Mouse (Mus musculus) kidney, embryonic 15.5 days (tissue): ENCODE measurements around the gene Btbd9. TPM values are rescaled to one million over a fixed set of nuclear protein-coding genes. Genes with fewer than 3 reads are reported as not detected.

Experiments
- ATAC-seq: fragments of 200-750 bp; cut with Nextera tagmentation; replicated peaks from 2 replicates; pipeline ENCODE4 v1.8.0; 2017; ENCODE audit warnings: moderate TSS enrichment; ENCODE audit not compliant: low FRiP score
- H3K27ac ChIP-seq: fragments of 300-500 bp; sonication (generic); 2 replicates; pipeline ENCODE4 v1.5.1; 2015; ENCODE audit warnings: mild to moderate bottlenecking, inconsistent platforms
- H3K27me3 ChIP-seq: fragments of 300-500 bp; sonication (generic); 2 replicates; pipeline ENCODE4 v1.6.1; 2015; ENCODE audit warnings: inconsistent platforms
- H3K36me3 ChIP-seq: fragments of 300-500 bp; sonication (generic); 2 replicates; pipeline ENCODE4 v1.6.1; 2015; ENCODE audit warnings: inconsistent platforms
- H3K4me1 ChIP-seq: fragments of 300-500 bp; sonication (generic); 2 replicates; pipeline ENCODE4 v1.6.1; 2015; ENCODE audit warnings: inconsistent platforms
- H3K4me2 ChIP-seq: fragments of 300-500 bp; sonication (generic); 2 replicates; pipeline ENCODE4 v1.6.1; 2015; ENCODE audit warnings: moderate library complexity, mild to moderate bottlenecking, inconsistent platforms
- H3K4me3 ChIP-seq: fragments of 300-500 bp; sonication (generic); replicated peaks from 2 replicates; pipeline ENCODE4 v1.5.1; 2015; ENCODE audit warnings: mild to moderate bottlenecking, inconsistent platforms
- H3K9ac ChIP-seq: fragments of 300-500 bp; sonication (generic); 2 replicates; pipeline ENCODE4 v1.6.1; 2015; ENCODE audit warnings: mild to moderate bottlenecking, inconsistent platforms
- H3K9me3 ChIP-seq: fragments of 300-500 bp; sonication (generic); replicated peaks from 2 replicates; pipeline ENCODE4 v1.6.1; 2016; ENCODE audit warnings: inconsistent platforms
- WGBS: fragments of 180-500 bp; shearing (Covaris S2); methylation state at CpG from one replicate; pipeline ENCODE4 v1.1.7; 2015; ENCODE audit warnings: mixed read lengths; 5-methylcytosine and 5-hydroxymethylcytosine counted together
- polyA plus RNA-seq: library from polyadenylated mRNA; unstranded; fragments of >200 nt; fragmentation: Nextera tagmentation; extraction: Ambion mirVana; gene quantifications from 2 replicates; pipeline ENCODE4 v1.2.1, GENCODE M21; 2015

Gene Btbd9
- polyA plus RNA-seq, 1 experiment from 2014 or later: 57.8 TPM

- ATAC-seq: no peak
- peaks cover 70% of the 10 kb centered on the region for H3K36me3 ChIP-seq
- no peaks in the 10 kb centered on the region for H3K9me3 ChIP-seq
- H3K27me3 ChIP-seq: no peaks in the 10 kb centered on the region
- H3K4me3 ChIP-seq: no peak overlapping the region
- no peak overlapping the region for H3K9ac ChIP-seq
- 54% methylated on average over 6 of the region's 6 CpGs for WGBS
- H3K4me1 ChIP-seq: peaks cover 8% of the 10 kb centered on the region; the same call in 1 of the 2 replicates
- no peak overlapping the region for H3K27ac ChIP-seq
- H3K4me2 ChIP-seq: no peak overlapping the region
Observed at GRCm38 (mm10) chr17:30594846-30595245, 18.6 kb upstream of the Btbd9 start.

GRCm38 (mm10) chr17:30594407-30594806 lies 18.1 kb upstream of the Btbd9 start:
- Histone ChIP-seq H3K4me3 (no peak overlapping the region), H3K36me3 (peaks cover 66% of the 10 kb centered on the region), H3K4me1 (peaks cover 8% of the 10 kb centered on the region; the same call in 1 of the 2 replicates), H3K27me3 (no peaks in the 10 kb centered on the region), H3K27ac (no peak overlapping the region), H3K9ac (no peak overlapping the region), H3K4me2 (no peak overlapping the region), H3K9me3 (no peaks in the 10 kb centered on the region)
- no peak for ATAC-seq
- 65% methylated on average over 5 of the region's 5 CpGs for WGBS

GRCm38 (mm10) chr17:30590417-30591198 lies 14.3 kb upstream of the Btbd9 start:
- Histone ChIP-seq H3K9ac (no peak overlapping the region), H3K4me2 (no peak overlapping the region), H3K4me3 (no peak overlapping the region), H3K9me3 (no peaks in the 10 kb centered on the region), H3K27me3 (no peaks in the 10 kb centered on the region), H3K36me3 (peaks cover 32% of the 10 kb centered on the region), H3K27ac (0 out of 2 replicates have a peak overlapping the region, but pooled peaks have one; percentile 5), H3K4me1 (peaks cover 8% of the 10 kb centered on the region; the same call in 1 of the 2 replicates)
- WGBS: 48% methylated on average over 17 of the region's 17 CpGs
- ATAC-seq: peak; percentile 46; the same call in 1 of the 2 replicates

- no peak overlapping the region for H3K9ac ChIP-seq
- H3K36me3 ChIP-seq: no peaks in the 10 kb centered on the region
- ATAC-seq: no peak
- H3K4me1 ChIP-seq: no peaks in the 10 kb centered on the region
- H3K27me3 ChIP-seq: no peaks in the 10 kb centered on the region
- no peaks in the 10 kb centered on the region for H3K9me3 ChIP-seq
- no peak overlapping the region for H3K4me2 ChIP-seq
- 78% methylated on average over 2 of the region's 2 CpGs for WGBS
- H3K4me3 ChIP-seq: no peak overlapping the region
- no peak overlapping the region for H3K27ac ChIP-seq
Observed at GRCm38 (mm10) chr17:30583258-30584001, 7.1 kb upstream of the Btbd9 start.

GRCm38 (mm10) chr17:30582313-30582712 lies 6.0 kb upstream of the Btbd9 start:
- no peaks in the 10 kb centered on the region for H3K27me3 ChIP-seq
- H3K36me3 ChIP-seq: no peaks in the 10 kb centered on the region
- no peak overlapping the region for H3K27ac ChIP-seq
- H3K9me3 ChIP-seq: no peaks in the 10 kb centered on the region
- no peak overlapping the region for H3K4me3 ChIP-seq
- ATAC-seq: no peak
- H3K4me1 ChIP-seq: no peaks in the 10 kb centered on the region
- 87% methylated on average over 3 of the region's 3 CpGs for WGBS
- H3K4me2 ChIP-seq: no peak overlapping the region
- H3K9ac ChIP-seq: no peak overlapping the region

GRCm38 (mm10) chr17:30581201-30581600 lies 4.9 kb upstream of the Btbd9 start:
- no peak overlapping the region for H3K9ac ChIP-seq
- peaks cover 6% of the 10 kb centered on the region for H3K4me1 ChIP-seq
- no peaks in the 10 kb centered on the region for H3K36me3 ChIP-seq
- H3K9me3 ChIP-seq: no peaks in the 10 kb centered on the region
- no peak overlapping the region for H3K4me2 ChIP-seq
- no peak overlapping the region for H3K4me3 ChIP-seq
- WGBS: 88% methylated on average over 6 of the region's 6 CpGs
- H3K27ac ChIP-seq: no peak overlapping the region
- no peaks in the 10 kb centered on the region for H3K27me3 ChIP-seq
- ATAC-seq: no peak

GRCm38 (mm10) chr17:30580781-30581180 lies 4.5 kb upstream of the Btbd9 start:
- ATAC-seq: no peak
- Histone ChIP-seq H3K4me3 (no peak overlapping the region), H3K4me1 (peaks cover 6% of the 10 kb centered on the region), H3K27me3 (no peaks in the 10 kb centered on the region), H3K4me2 (no peak overlapping the region), H3K9me3 (no peaks in the 10 kb centered on the region), H3K9ac (no peak overlapping the region), H3K27ac (no peak overlapping the region), H3K36me3 (no peaks in the 10 kb centered on the region)
- 63% methylated on average over 1 of the region's 1 CpGs for WGBS

GRCm38 (mm10) chr17:30576946-30577345 lies 658 bp upstream of the Btbd9 start:
- Histone ChIP-seq H3K9me3 (no peaks in the 10 kb centered on the region), H3K4me1 (peaks cover 22% of the 10 kb centered on the region), H3K27me3 (no peaks in the 10 kb centered on the region), H3K27ac (no peak overlapping the region), H3K9ac (peak overlapping the region; percentile 63), H3K4me3 (peak overlapping the region; percentile 92), H3K4me2 (peak overlapping the region; percentile 85), H3K36me3 (no peaks in the 10 kb centered on the region)
- 55% methylated on average over 12 of the region's 12 CpGs for WGBS
- no peak for ATAC-seq

GRCm38 (mm10) chr17:30575121-30575904 lies 975 bp downstream of the Btbd9 start:
- H3K4me2 ChIP-seq: peak overlapping the region; percentile 85
- 0 out of 2 replicates have a peak, but pooled peaks have one; percentile 12 for ATAC-seq
- peak overlapping the region; percentile 63 for H3K9ac ChIP-seq
- peak overlapping the region; percentile 92 for H3K4me3 ChIP-seq
- 6% methylated on average over 35 of the region's 35 CpGs for WGBS
- no peaks in the 10 kb centered on the region for H3K36me3 ChIP-seq
- no peaks in the 10 kb centered on the region for H3K27me3 ChIP-seq
- peak overlapping the region; percentile 92 for H3K27ac ChIP-seq
- H3K4me1 ChIP-seq: peaks cover 30% of the 10 kb centered on the region
- no peaks in the 10 kb centered on the region for H3K9me3 ChIP-seq

- 0 out of 2 replicates have a peak overlapping the region, but pooled peaks have one; percentile 0 for H3K27ac ChIP-seq
- H3K9me3 ChIP-seq: no peaks in the 10 kb centered on the region
- H3K4me1 ChIP-seq: peaks cover 35% of the 10 kb centered on the region
- peak overlapping the region; percentile 92 for H3K4me3 ChIP-seq
- 68% methylated on average over 8 of the region's 8 CpGs for WGBS
- no peak for ATAC-seq
- H3K4me2 ChIP-seq: peak overlapping the region; percentile 85
- H3K27me3 ChIP-seq: no peaks in the 10 kb centered on the region
- no peaks in the 10 kb centered on the region for H3K36me3 ChIP-seq
- no peak overlapping the region for H3K9ac ChIP-seq
Observed at GRCm38 (mm10) chr17:30574783-30575075, 1.6 kb downstream of the Btbd9 start.

- H3K9ac ChIP-seq: no peak overlapping the region
- H3K27me3 ChIP-seq: no peaks in the 10 kb centered on the region
- no peak overlapping the region for H3K4me3 ChIP-seq
- 0 out of 2 replicates have a peak overlapping the region, but pooled peaks have one; percentile 0 for H3K27ac ChIP-seq
- H3K36me3 ChIP-seq: no peaks in the 10 kb centered on the region
- H3K4me2 ChIP-seq: peak overlapping the region; percentile 85; the same call in 1 of the 2 replicates
- no peak for ATAC-seq
- no peaks in the 10 kb centered on the region for H3K9me3 ChIP-seq
- peaks cover 35% of the 10 kb centered on the region for H3K4me1 ChIP-seq
- WGBS: 48% methylated on average over 8 of the region's 8 CpGs
Observed at GRCm38 (mm10) chr17:30573990-30574782, 2.1 kb downstream of the Btbd9 start.
